Mouse (Mus musculus) E14TG2a.4 (cell line): ENCODE results near the gene Sp3.

Experiments
- CTCF ChIP-seq: conservative IDR thresholded peaks from 2 replicates; pipeline ENCODE4 v1.5.1; 2014; ENCODE audit warnings: low read length
- NANOG ChIP-seq: IDR thresholded peaks from 2 replicates; pipeline ENCODE4 v1.6.1; 2014; ENCODE audit warnings: borderline replicate concordance, low read length, mixed read lengths
- POU5F1 ChIP-seq: IDR thresholded peaks from 2 replicates; pipeline ENCODE4 v1.6.1; 2014; ENCODE audit warnings: low read length, borderline replicate concordance

- TF ChIP-seq CTCF (no peak), NANOG (no peak), POU5F1 (no peak)
These were observed 21.7 kb upstream of the Sp3 start for GRCm38 (mm10) chr2:73001994-73002393.
